Mouse (Mus musculus) cerebellum, postnatal 10 days (tissue): ENCODE measurements around the gene 4930544D05Rik.

Source experiments
- DNase-seq, 2 experiments: peaks; one replicate each; pipeline ENCODE4 v3.0.0; 2021; ENCODE audit warnings: mixed read lengths in 2 of 2

The 4930544D05Rik gene

DNA sequence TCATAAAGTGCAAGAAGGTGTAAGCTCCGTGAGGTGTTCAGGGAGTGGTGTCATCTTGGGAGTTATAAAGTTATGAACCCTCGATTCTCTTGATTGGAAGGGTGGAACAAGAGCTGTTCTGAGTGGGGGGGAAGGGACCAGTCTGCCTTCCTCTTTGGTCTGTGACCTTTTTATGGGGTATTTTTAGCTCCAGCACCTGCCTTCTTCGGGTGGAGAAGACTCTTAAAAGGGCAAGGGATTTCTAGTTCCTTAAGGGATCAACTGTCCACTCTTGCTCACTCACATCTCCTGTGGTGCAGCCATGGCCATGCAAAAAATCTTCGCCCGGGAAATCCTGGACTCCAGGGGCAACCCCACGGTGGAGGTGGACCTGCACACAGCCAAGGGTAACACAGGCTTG is 41.9 kb downstream of the 4930544D05Rik start:
- no peak for DNase-seq

GRCm38 (mm10) chr11:70657991-70658390 is 42.3 kb downstream of the 4930544D05Rik start:
- no peak for DNase-seq

GRCm38 (mm10) chr11:70658521-70658920 is 42.9 kb downstream of the 4930544D05Rik start:
- no peak for DNase-seq

GRCm38 (mm10) chr11:70658942-70659341 is 43.3 kb downstream of the 4930544D05Rik start:
- no peak for DNase-seq

GRCm38 (mm10) chr11:70660571-70660970 is 44.9 kb downstream of the 4930544D05Rik start:
- no peak for DNase-seq

DNA sequence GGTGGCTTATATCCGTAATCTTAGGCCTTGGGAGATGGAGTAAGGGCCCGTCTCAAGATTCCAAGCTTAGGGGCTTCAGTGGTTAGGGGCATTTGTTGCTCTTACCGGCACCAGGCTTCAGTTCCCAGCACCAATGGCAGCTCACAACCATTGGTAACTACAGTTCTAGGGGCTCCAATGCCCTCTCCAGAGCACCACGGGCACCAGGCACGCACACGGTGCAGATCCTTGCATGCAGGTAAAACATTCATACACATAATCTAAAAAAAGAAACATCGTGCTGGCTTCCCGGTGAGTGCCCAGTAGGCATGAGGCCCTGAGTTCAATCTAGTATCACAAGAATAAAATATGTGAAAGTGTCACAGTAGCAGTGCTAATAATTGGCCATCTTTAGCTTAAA is 47.5 kb downstream of the 4930544D05Rik start:
- DNase-seq, result no peak

DNA sequence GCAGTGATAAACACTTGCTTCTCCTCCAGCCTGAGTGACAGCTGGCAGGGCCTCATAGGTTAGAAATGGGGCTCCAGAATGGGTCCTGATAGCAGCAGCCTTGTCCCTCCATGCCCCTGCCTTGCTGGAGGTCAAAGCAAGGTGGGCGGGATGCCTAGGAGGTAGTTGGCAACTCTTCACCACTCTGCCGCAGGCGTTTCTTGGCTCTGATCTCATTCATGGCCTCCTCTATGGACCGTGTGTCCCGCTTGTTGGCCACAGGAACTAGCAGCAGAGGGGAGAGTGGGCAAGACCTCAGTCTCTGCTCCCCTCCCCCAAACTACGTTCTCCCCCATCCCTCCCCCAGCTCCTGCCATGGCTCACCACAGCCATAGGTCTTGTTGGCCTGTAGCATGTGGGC is 48.3 kb downstream of the 4930544D05Rik start:
- DNase-seq, result no peak

- DNase-seq, result no peak
These were observed 49.1 kb downstream of the 4930544D05Rik start for GRCm38 (mm10) chr11:70664741-70665140.
